Mouse (Mus musculus) forebrain, embryonic 15.5 days (tissue): ENCODE results near the gene Ube2l6. TPM values are rescaled to one million over a fixed set of nuclear protein-coding genes. Genes with fewer than 3 reads are reported as not detected.
"Not testable (repeated sequence)": the region's sequence is repeated elsewhere in the genome, so short reads cannot be mapped to it uniquely, and the experiment has no call there.

ENCODE experiments used
- ATAC-seq: fragments of 200-750 bp; cut with Nextera tagmentation; replicated peaks from 2 replicates; pipeline ENCODE4 v1.8.0; 2017; ENCODE audit warnings: mild to moderate bottlenecking, moderate TSS enrichment, moderate library complexity
- H3K27ac ChIP-seq: fragments of 300-500 bp; sonication (generic); replicated peaks from 2 replicates; pipeline ENCODE4 v1.5.1; 2015; ENCODE audit warnings: mild to moderate bottlenecking, inconsistent platforms
- H3K27me3 ChIP-seq: fragments of 300-500 bp; sonication (generic); 2 replicates; pipeline ENCODE4 v1.6.1; 2015; ENCODE audit warnings: inconsistent platforms
- H3K36me3 ChIP-seq: fragments of 300-500 bp; sonication (generic); 2 replicates; pipeline ENCODE4 v1.6.1; 2015; ENCODE audit warnings: mild to moderate bottlenecking, inconsistent platforms
- H3K4me1 ChIP-seq: fragments of 300-500 bp; sonication (generic); 2 replicates; pipeline ENCODE4 v1.6.1; 2015; ENCODE audit warnings: inconsistent platforms
- H3K4me2 ChIP-seq: fragments of 300-500 bp; sonication (generic); replicated peaks from 2 replicates; pipeline ENCODE4 v1.6.1; 2015; ENCODE audit warnings: mild to moderate bottlenecking, inconsistent platforms
- H3K4me3 ChIP-seq: fragments of 300-500 bp; sonication (generic); 2 replicates; pipeline ENCODE4 v1.5.1; 2015; ENCODE audit warnings: mild to moderate bottlenecking, inconsistent platforms
- H3K9ac ChIP-seq: fragments of 300-500 bp; sonication (generic); replicated peaks from 2 replicates; pipeline ENCODE4 v1.6.1; 2015; ENCODE audit warnings: mild to moderate bottlenecking, inconsistent platforms
- H3K9me3 ChIP-seq: fragments of 300-500 bp; sonication (generic); 2 replicates; pipeline ENCODE4 v1.6.1; 2016; ENCODE audit warnings: inconsistent platforms
- WGBS: fragments of 180-500 bp; shearing (Covaris S2); methylation state at CpG from one replicate; pipeline ENCODE4 v1.1.7; 2015; ENCODE audit warnings: mixed read lengths; 5-methylcytosine and 5-hydroxymethylcytosine counted together
- polyA plus RNA-seq: library from polyadenylated mRNA; unstranded; fragments of >200 nt; fragmentation: Nextera tagmentation; extraction: Ambion mirVana; gene quantifications from 2 replicates; pipeline ENCODE4 v1.2.1, GENCODE M21; 2015

Gene Ube2l6
- polyA plus RNA-seq, 1 experiment from 2014 or later: 20.9 TPM

DNA sequence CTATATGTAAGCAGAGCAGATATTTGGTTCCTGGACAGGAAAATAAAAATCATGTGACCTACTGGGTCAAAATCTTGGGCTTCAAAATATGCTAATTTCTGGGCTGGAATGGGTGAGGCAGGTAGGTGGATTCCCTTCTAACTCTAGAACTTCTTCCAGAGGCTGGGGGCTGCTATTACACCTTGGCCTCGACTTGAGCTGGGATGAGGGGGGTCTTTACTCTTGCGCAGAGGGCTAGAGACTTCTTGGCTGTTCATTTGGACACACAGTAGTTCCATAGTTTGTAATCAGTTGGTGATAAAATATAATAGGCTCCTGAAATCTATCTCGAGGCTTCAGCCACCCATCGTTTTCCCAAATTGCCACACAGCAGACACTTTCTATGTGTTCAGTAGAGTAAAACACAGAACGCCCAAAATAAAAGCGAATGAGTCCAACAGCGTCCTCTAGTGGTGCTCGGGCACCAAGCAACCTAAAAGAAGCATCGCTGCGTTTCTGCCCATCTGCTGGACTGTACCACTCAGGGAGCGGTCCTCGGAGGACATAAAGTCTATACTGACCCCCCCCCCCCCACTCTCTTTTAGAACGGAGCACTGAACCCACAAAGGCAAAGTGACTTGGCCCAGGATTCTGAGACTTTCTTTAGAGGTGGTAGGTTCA is 665 bp upstream of the Ube2l6 start:
- H3K9me3 ChIP-seq: no peaks in the 10 kb centered on the region
- H3K27me3 ChIP-seq: no peaks in the 10 kb centered on the region
- H3K4me1 ChIP-seq: peaks cover 9% of the 10 kb centered on the region
- peak; percentile 72 for ATAC-seq
- peak overlapping the region; percentile 53 for H3K4me3 ChIP-seq
- 7% methylated on average over 13 of the region's 13 CpGs for WGBS
- 0 out of 2 replicates have a peak overlapping the region, but pooled peaks have one; percentile 49 for H3K27ac ChIP-seq
- H3K4me2 ChIP-seq: peak overlapping the region; percentile 90
- peak overlapping the region; percentile 53 for H3K9ac ChIP-seq
- no peaks in the 10 kb centered on the region for H3K36me3 ChIP-seq

GRCm38 (mm10) chr2:84799041-84799561 is 473 bp downstream of the Ube2l6 start:
- under 1% methylated on average over 16 of the region's 16 CpGs for WGBS

GRCm38 (mm10) chr2:84800304-84800703 is 1.7 kb downstream of the Ube2l6 start:
- peaks cover 9% of the 10 kb centered on the region for H3K4me1 ChIP-seq
- no peaks in the 10 kb centered on the region for H3K27me3 ChIP-seq
- H3K4me2 ChIP-seq: no peak overlapping the region
- H3K36me3 ChIP-seq: no peaks in the 10 kb centered on the region
- WGBS: 84% methylated on average over 4 of the region's 4 CpGs
- no peaks in the 10 kb centered on the region for H3K9me3 ChIP-seq
- no peak for ATAC-seq
- H3K9ac ChIP-seq: no peak overlapping the region
- no peak overlapping the region for H3K27ac ChIP-seq
- no peak overlapping the region for H3K4me3 ChIP-seq

More at GRCm38 (mm10) chr2:84799041-84799561, 473 bp downstream of the Ube2l6 start:
- Histone ChIP-seq H3K36me3 (no peaks in the 10 kb centered on the region), H3K9ac (peak overlapping the region; percentile 53), H3K9me3 (no peaks in the 10 kb centered on the region), H3K4me2 (peak overlapping the region; percentile 90), H3K4me3 (peak overlapping the region; percentile 53), H3K4me1 (peaks cover 9% of the 10 kb centered on the region), H3K27ac (no peak overlapping the region), H3K27me3 (no peaks in the 10 kb centered on the region)
- ATAC-seq: peak; percentile 70

- WGBS: 78% methylated on average over 5 of the region's 5 CpGs
- not testable (repeated sequence) for H3K4me2 ChIP-seq, H3K4me3 ChIP-seq, H3K9me3 ChIP-seq, H3K9ac ChIP-seq, H3K36me3 ChIP-seq, ATAC-seq, H3K4me1 ChIP-seq, H3K27me3 ChIP-seq, H3K27ac ChIP-seq
Observed at GRCm38 (mm10) chr2:84801223-84801622, 2.6 kb downstream of the Ube2l6 start.

GRCm38 (mm10) chr2:84803963-84804362 is 5.3 kb downstream of the Ube2l6 start:
- H3K4me3 ChIP-seq: no peak overlapping the region
- WGBS: 89% methylated on average over 7 of the region's 7 CpGs
- no peaks in the 10 kb centered on the region for H3K36me3 ChIP-seq
- ATAC-seq: no peak
- H3K4me1 ChIP-seq: peaks cover 4% of the 10 kb centered on the region; the same call in 1 of the 2 replicates
- H3K27me3 ChIP-seq: no peaks in the 10 kb centered on the region
- no peak overlapping the region for H3K4me2 ChIP-seq
- no peak overlapping the region for H3K27ac ChIP-seq
- H3K9me3 ChIP-seq: no peaks in the 10 kb centered on the region
- H3K9ac ChIP-seq: no peak overlapping the region

GRCm38 (mm10) chr2:84806546-84806945 is 7.9 kb downstream of the Ube2l6 start:
- H3K9ac ChIP-seq: no peak overlapping the region
- ATAC-seq: no peak
- no peak overlapping the region for H3K4me3 ChIP-seq
- no peaks in the 10 kb centered on the region for H3K9me3 ChIP-seq
- no peak overlapping the region for H3K4me2 ChIP-seq
- peaks cover 5% of the 10 kb centered on the region for H3K4me1 ChIP-seq
- 80% methylated on average over 5 of the region's 5 CpGs for WGBS
- no peak overlapping the region for H3K27ac ChIP-seq
- no peaks in the 10 kb centered on the region for H3K36me3 ChIP-seq
- no peaks in the 10 kb centered on the region for H3K27me3 ChIP-seq

DNA sequence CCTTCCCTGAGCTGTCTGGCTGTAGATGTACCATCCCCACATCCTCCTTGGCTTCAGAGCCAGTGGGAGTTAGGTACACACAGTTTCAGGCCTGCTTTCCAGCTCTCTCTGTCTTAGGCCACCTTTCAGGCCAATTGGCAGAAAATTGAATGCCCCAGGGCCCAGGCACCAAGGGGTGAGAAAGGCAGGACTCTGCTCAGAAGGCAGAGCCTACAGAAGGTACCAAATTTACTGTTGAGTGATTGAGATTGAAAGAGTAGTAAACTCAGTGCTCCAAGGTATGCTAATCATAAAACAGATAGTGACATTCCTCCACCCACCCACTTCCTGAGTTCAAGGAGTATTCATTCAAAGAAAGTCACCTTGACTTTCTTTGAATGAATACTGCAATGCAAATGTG is 10.7 kb downstream of the Ube2l6 start:
- H3K4me1 ChIP-seq: peaks cover 5% of the 10 kb centered on the region
- H3K9me3 ChIP-seq: no peaks in the 10 kb centered on the region
- no peaks in the 10 kb centered on the region for H3K27me3 ChIP-seq
- no peak overlapping the region for H3K4me2 ChIP-seq
- no peak for ATAC-seq
- no peak overlapping the region for H3K9ac ChIP-seq
- no peaks in the 10 kb centered on the region for H3K36me3 ChIP-seq
- H3K27ac ChIP-seq: no peak overlapping the region
- H3K4me3 ChIP-seq: no peak overlapping the region

DNA sequence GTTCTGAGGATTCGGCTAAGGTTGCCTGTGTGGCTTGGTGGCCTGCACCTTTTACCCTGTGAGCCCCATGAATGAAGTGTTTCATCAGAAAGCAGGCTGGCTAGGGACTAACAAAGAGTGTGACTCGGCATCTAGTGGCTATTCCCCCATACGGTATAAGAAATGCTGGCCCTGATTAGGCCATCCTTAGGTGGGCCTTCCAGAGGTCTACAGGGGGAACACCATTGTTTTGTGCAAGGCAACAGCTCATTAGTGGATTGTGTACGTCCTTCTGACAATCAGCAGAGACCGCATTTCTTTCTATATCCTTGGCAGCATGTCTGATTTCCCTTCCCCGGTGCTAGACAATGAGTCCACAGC is 11.9 kb downstream of the Ube2l6 start:
- Histone ChIP-seq H3K27ac (no peak overlapping the region), H3K9me3 (no peaks in the 10 kb centered on the region), H3K36me3 (no peaks in the 10 kb centered on the region), H3K27me3 (no peaks in the 10 kb centered on the region), H3K4me2 (no peak overlapping the region; the same call in 1 of the 2 replicates), H3K4me3 (no peak overlapping the region), H3K9ac (no peak overlapping the region), H3K4me1 (peaks cover 5% of the 10 kb centered on the region)
- ATAC-seq: peak; percentile 55; the same call in 1 of the 2 replicates
- 51% methylated on average over 6 of the region's 6 CpGs for WGBS

- H3K4me2 ChIP-seq: peak overlapping the region; percentile 45
- H3K4me1 ChIP-seq: peaks cover 5% of the 10 kb centered on the region
- no peaks in the 10 kb centered on the region for H3K36me3 ChIP-seq
- 0 out of 2 replicates have a peak overlapping the region, but pooled peaks have one; percentile 4 for H3K9ac ChIP-seq
- 37% methylated on average over 26 of the region's 26 CpGs for WGBS
- H3K27me3 ChIP-seq: no peaks in the 10 kb centered on the region
- peak; percentile 68 for ATAC-seq
- no peaks in the 10 kb centered on the region for H3K9me3 ChIP-seq
- peak overlapping the region; percentile 22 for H3K4me3 ChIP-seq
- H3K27ac ChIP-seq: no peak overlapping the region
Observed at GRCm38 (mm10) chr2:84810886-84811577, 12.4 kb downstream of the Ube2l6 start.

- no peak for ATAC-seq
- Histone ChIP-seq H3K9ac (no peak overlapping the region), H3K36me3 (no peaks in the 10 kb centered on the region), H3K9me3 (no peaks in the 10 kb centered on the region), H3K27ac (no peak overlapping the region), H3K4me2 (no peak overlapping the region), H3K4me3 (no peak overlapping the region), H3K4me1 (peaks cover 5% of the 10 kb centered on the region), H3K27me3 (no peaks in the 10 kb centered on the region)
- 89% methylated on average over 7 of the region's 7 CpGs for WGBS
Observed at GRCm38 (mm10) chr2:84811880-84812279, 13.3 kb downstream of the Ube2l6 start.

DNA sequence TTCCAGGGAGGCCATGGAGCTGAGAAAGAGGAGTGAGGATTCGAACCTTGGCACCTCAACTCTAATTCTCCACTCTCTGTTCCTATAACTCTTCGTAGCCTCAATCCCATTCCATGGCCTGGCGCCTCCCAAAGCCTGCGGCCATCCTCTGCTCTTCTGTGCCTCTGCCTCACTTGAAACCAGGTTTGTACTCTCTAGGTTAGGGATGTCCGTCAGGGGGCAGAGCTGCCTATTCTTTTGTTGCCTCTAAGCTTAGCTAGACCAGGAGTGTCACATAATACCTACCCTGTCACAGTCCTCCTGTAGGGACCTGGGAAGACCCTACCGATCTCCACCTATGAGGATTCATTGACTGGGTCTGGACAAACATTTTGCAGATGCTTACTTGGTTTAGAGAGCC is 14.0 kb downstream of the Ube2l6 start:
- WGBS: 79% methylated on average over 6 of the region's 6 CpGs
- Histone ChIP-seq H3K27ac (no peak overlapping the region), H3K9ac (no peak overlapping the region), H3K4me1 (peaks cover 5% of the 10 kb centered on the region), H3K4me2 (no peak overlapping the region), H3K36me3 (no peaks in the 10 kb centered on the region), H3K27me3 (no peaks in the 10 kb centered on the region), H3K4me3 (no peak overlapping the region), H3K9me3 (no peaks in the 10 kb centered on the region)
- ATAC-seq: no peak

- 73% methylated on average over 3 of the region's 3 CpGs for WGBS
- Histone ChIP-seq H3K4me2 (no peak overlapping the region), H3K27ac (no peak overlapping the region), H3K4me1 (no peaks in the 10 kb centered on the region), H3K27me3 (no peaks in the 10 kb centered on the region), H3K4me3 (no peak overlapping the region), H3K9ac (no peak overlapping the region), H3K9me3 (no peaks in the 10 kb centered on the region), H3K36me3 (no peaks in the 10 kb centered on the region)
- ATAC-seq: no peak
Observed at GRCm38 (mm10) chr2:84819861-84820260, 21.2 kb downstream of the Ube2l6 start.
